Mouse (Mus musculus) cerebellum, adult 2 months (tissue): ENCODE measurements at regions not wholly inside any gene's neighbourhood (a gene's known extent, or its start where the extent isn't known, plus 50 kb on each side); places are given as distances from the start of the nearest gene placed in this dataset.

Source experiments
- CTCF ChIP-seq: fragments of 200-500 bp; IDR thresholded peaks from 2 replicates; pipeline ENCODE4 v1.5.1; 2011; ENCODE audit warnings: low read depth, mild to moderate bottlenecking, control low read depth, low read length, moderate library complexity, borderline replicate concordance; ENCODE audit not compliant: insufficient read depth
- POLR2A ChIP-seq: fragments of 200-500 bp; IDR thresholded peaks from 2 replicates; pipeline ENCODE4 v1.6.1; 2011; ENCODE audit warnings: low read length, control low read depth, borderline replicate concordance; ENCODE audit not compliant: insufficient read depth

- TF ChIP-seq CTCF (no peak), POLR2A (no peak)
Observed at GRCm38 (mm10) chr3:132471070-132471469, 158.6 kb upstream of the Gimd1 start.
